Comparison of ENCODE assay signal across 22 mouse cellular contexts in the genomic region with DNA sequence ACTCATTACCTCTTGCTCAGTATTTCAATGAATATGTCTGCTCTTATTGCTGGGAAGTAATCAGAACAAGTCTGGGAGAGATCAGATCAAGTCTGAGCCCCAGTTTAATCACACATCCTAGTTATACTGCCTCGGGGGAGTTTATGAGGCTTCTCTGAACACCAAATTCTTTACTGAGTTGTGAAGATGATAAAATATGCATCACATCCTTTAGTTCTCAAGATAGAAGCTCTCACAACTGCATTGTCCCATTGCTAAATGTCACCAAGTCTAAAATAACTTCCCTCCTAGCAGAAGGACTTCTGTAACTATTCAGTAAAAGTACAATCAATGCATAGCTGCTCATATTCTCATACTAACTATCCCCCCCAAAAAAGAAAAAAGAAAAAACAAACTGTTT.
"Had no signal": no experiment of that assay in that cellular context is flagged by ENCODE, and none has a peak within 500 bp of the region (broad histone marks: within the 10 kb centered on the region; RNA-seq: fewer than 3 reads in every experiment).

No protein-coding gene starts in this region.

- DNase-seq: gastrocnemius, adult 2 months; gastrocnemius, postnatal 10 days; gastrocnemius, postnatal 25 days; heart, adult 18-20 months; heart, postnatal 10 days; heart, postnatal 36 days; kidney, adult 11 months; kidney, adult 2 months; kidney, postnatal 14 days; kidney, postnatal 36 days; layer of hippocampus, adult 9-11 months; layer of hippocampus, postnatal 36 days; left cerebral cortex, postnatal 4 days had no signal

- H3K27ac ChIP-seq: gastrocnemius, adult 2 months; heart, embryonic 10.5 days; hindbrain, embryonic 13.5 days; hindbrain, embryonic 15.5 days; hindbrain, postnatal 0 days; limb, embryonic 12.5 days; limb, embryonic 15.5 days; liver, embryonic 12.5 days; liver, embryonic 14.5 days had no signal

- H3K4me3 ChIP-seq: gastrocnemius, adult 2 months; heart, embryonic 10.5 days; heart, embryonic 12.5 days; hindbrain, embryonic 13.5 days; hindbrain, embryonic 15.5 days; limb, embryonic 12.5 days; limb, embryonic 15.5 days; liver, embryonic 12.5 days had no signal
